Comparison of ENCODE assay signal across 14 mouse cellular contexts in the genomic region with DNA sequence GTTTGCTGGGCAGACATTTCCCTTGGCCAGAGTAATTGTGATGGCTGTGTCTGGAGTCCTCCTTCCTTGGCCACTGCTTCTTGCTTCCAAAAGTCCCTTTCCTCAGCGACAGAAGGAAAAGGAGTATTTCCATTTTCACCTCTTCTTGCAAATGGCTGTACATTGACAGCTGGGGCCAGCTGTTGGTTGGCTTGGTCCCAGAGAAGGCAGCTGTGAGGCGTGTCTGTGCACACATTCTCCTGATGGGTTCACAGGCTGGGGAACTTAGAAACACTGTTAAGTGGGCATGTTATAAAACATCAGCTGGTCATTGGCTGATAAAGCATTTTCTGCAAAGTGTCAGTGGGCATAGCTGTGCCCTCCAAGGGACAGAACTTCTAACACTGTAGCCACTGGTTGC.
DNase-seq lines count a peak whose midpoint lies in the region; ATAC-seq and TF ChIP-seq lines count a peak whose summit lies in the region.
"Had no signal": no experiment of that assay in that cellular context is flagged by ENCODE, and none has a peak within 500 bp of the region (broad histone marks: within the 10 kb centered on the region; RNA-seq: fewer than 3 reads in every experiment).

No protein-coding gene starts in this region.

- 67% methylated on average over 2 of the region's 2 CpGs for WGBS in limb, embryonic 14.5 days
- 90% methylated on average over 2 of the region's 2 CpGs for WGBS in limb, embryonic 10.5 days
- whole genome bisulfite sequencing in lung, postnatal 0 days, result 45% methylated on average over 2 of the region's 2 CpGs
- WGBS in forebrain, embryonic 12.5 days, result 83% methylated on average over 2 of the region's 2 CpGs

- TF ChIP-seq CTCF in lung, postnatal 0 days (IDR thresholded peaks at IDR 0.05), result no peak

- TF ChIP-seq EP300 in lung, postnatal 0 days (IDR thresholded peaks at IDR 0.05), result peak; percentile 55

- H3K4me2 ChIP-seq in limb, embryonic 14.5 days (replicated peaks; ENCODE audit: low read depth, low read length, severe bottlenecking), result no peak overlapping the region
- no peak overlapping the region for H3K4me2 ChIP-seq in lung, postnatal 0 days (replicated peaks; ENCODE audit: low read depth, low read length)
- no peak overlapping the region for H3K4me2 ChIP-seq in forebrain, embryonic 12.5 days
- H3K4me2 ChIP-seq: embryonic facial prominence, embryonic 12.5 days; forebrain, embryonic 13.5 days had no signal

- intact Hi-C loops in heart, postnatal 14 days (cut with DNase I), result no loop called here

- H3K9me3 ChIP-seq in limb, embryonic 14.5 days (ENCODE audit: control insufficient read depth, low read length), result no peaks in the 10 kb centered on the region
- no peaks in the 10 kb centered on the region for H3K9me3 ChIP-seq in limb, embryonic 10.5 days (replicated peaks)
- H3K9me3 ChIP-seq in lung, postnatal 0 days (ENCODE audit: low read length), result no peaks in the 10 kb centered on the region
- H3K9me3 ChIP-seq in forebrain, embryonic 12.5 days, result no peaks in the 10 kb centered on the region
- H3K9me3 ChIP-seq: embryonic facial prominence, embryonic 12.5 days; forebrain, embryonic 13.5 days; hindbrain, embryonic 10.5 days had no signal

- no peaks in the 10 kb centered on the region for H3K36me3 ChIP-seq in limb, embryonic 14.5 days (ENCODE audit: control insufficient read depth, insufficient read depth, low read length)
- H3K36me3 ChIP-seq in limb, embryonic 10.5 days, result no peaks in the 10 kb centered on the region
- no peaks in the 10 kb centered on the region for H3K36me3 ChIP-seq in lung, postnatal 0 days (ENCODE audit: insufficient read depth, low read length)
- H3K36me3 ChIP-seq in forebrain, embryonic 12.5 days (replicated peaks), result no peaks in the 10 kb centered on the region
- H3K36me3 ChIP-seq: embryonic facial prominence, embryonic 12.5 days; hindbrain, embryonic 10.5 days had no signal

- no peaks in the 10 kb centered on the region for H3K4me1 ChIP-seq in limb, embryonic 14.5 days (ENCODE audit: control insufficient read depth, insufficient read depth, low read length)
- no peaks in the 10 kb centered on the region for H3K4me1 ChIP-seq in limb, embryonic 10.5 days
- no peaks in the 10 kb centered on the region for H3K4me1 ChIP-seq in lung, postnatal 0 days (ENCODE audit: insufficient read depth, low read depth, low read length)
- H3K4me1 ChIP-seq in forebrain, embryonic 12.5 days, result peaks cover 7% of the 10 kb centered on the region; the same call in 1 of the 2 replicates
- H3K4me1 ChIP-seq: embryonic facial prominence, embryonic 12.5 days; forebrain, embryonic 13.5 days had no signal

- DNase-seq in limb, embryonic 14.5 days (ENCODE audit: low spot score), result peak; percentile 33
- DNase-seq in limb, embryonic 10.5 days (ENCODE audit: low spot score), result no peak
- peak; percentile 69 to 72 for DNase-seq in heart, postnatal 14 days
- peak; percentile 4 to 19 for DNase-seq in kidney, adult 8-10 months
- DNase-seq in lung, postnatal 0 days (ENCODE audit: low spot score), result peak; percentile 62
- DNase-seq in embryo, embryonic 10.5 days (ENCODE audit: low spot score), result no peak
- DNase-seq in adrenal gland, postnatal 25 days, result no peak
- DNase-seq: cerebellum, adult 9-10 months had no signal

- H3K9ac ChIP-seq in limb, embryonic 14.5 days (ENCODE audit: low read depth, low read length, severe bottlenecking), result no peak overlapping the region
- no peak overlapping the region for H3K9ac ChIP-seq in lung, postnatal 0 days (replicated peaks; ENCODE audit: low read depth)
- H3K9ac ChIP-seq in forebrain, embryonic 12.5 days, result no peak overlapping the region
- H3K9ac ChIP-seq: embryonic facial prominence, embryonic 12.5 days; forebrain, embryonic 13.5 days; liver, embryonic 14.5 days had no signal

- no peak for ATAC-seq in limb, embryonic 14.5 days (ENCODE audit: low FRiP score, low read depth)
- ATAC-seq in lung, postnatal 0 days, result peak; percentile 76
- ATAC-seq in forebrain, embryonic 12.5 days (ENCODE audit: low FRiP score), result no peak
- ATAC-seq: forebrain, embryonic 13.5 days had no signal

- TF ChIP-seq POLR2A in limb, embryonic 14.5 days (IDR thresholded peaks at IDR 0.05; ENCODE audit: borderline replicate concordance, extremely low read depth, insufficient read depth, insufficient read length), result no peak

- no peaks in the 10 kb centered on the region for H3K27me3 ChIP-seq in limb, embryonic 14.5 days (ENCODE audit: control insufficient read depth, insufficient read depth, low read length)
- H3K27me3 ChIP-seq in limb, embryonic 10.5 days (ENCODE audit: low read depth, poor library complexity, severe bottlenecking), result no peaks in the 10 kb centered on the region
- no peaks in the 10 kb centered on the region for H3K27me3 ChIP-seq in lung, postnatal 0 days (replicated peaks; ENCODE audit: insufficient read depth, low read length)
- no peaks in the 10 kb centered on the region for H3K27me3 ChIP-seq in forebrain, embryonic 12.5 days
- H3K27me3 ChIP-seq: CH12.LX; embryonic facial prominence, embryonic 12.5 days; forebrain, embryonic 13.5 days had no signal

- H3K4me3 ChIP-seq in limb, embryonic 14.5 days (replicated peaks; ENCODE audit: low read length), result no peak overlapping the region
- H3K4me3 ChIP-seq in limb, embryonic 10.5 days, result no peak overlapping the region
- H3K4me3 ChIP-seq in lung, postnatal 0 days (ENCODE audit: low read depth, low read length), result no peak overlapping the region
- H3K4me3 ChIP-seq in forebrain, embryonic 12.5 days (replicated peaks), result no peak overlapping the region
- H3K4me3 ChIP-seq: embryonic facial prominence, embryonic 12.5 days; forebrain, embryonic 13.5 days; hindbrain, embryonic 10.5 days had no signal

- no peak overlapping the region for H3K27ac ChIP-seq in limb, embryonic 14.5 days (replicated peaks; ENCODE audit: low read depth, low read length)
- no peak overlapping the region for H3K27ac ChIP-seq in limb, embryonic 10.5 days
- H3K27ac ChIP-seq in lung, postnatal 0 days (ENCODE audit: low read length), result no peak overlapping the region
- no peak overlapping the region for H3K27ac ChIP-seq in forebrain, embryonic 12.5 days
- H3K27ac ChIP-seq: embryonic facial prominence, embryonic 12.5 days; forebrain, embryonic 13.5 days; hindbrain, embryonic 10.5 days; liver, embryonic 14.5 days had no signal

Comparison
In these comparisons a context has a peak if more than half of its experiments do, and no peak if none do; other contexts are left out.
1. DNase-seq: peak in limb, embryonic 14.5 days (single experiment), heart, postnatal 14 days (2 of 2), kidney, adult 8-10 months (2 of 2) and lung, postnatal 0 days (single experiment); none in limb, embryonic 10.5 days (single experiment), embryo, embryonic 10.5 days (single experiment) and adrenal gland, postnatal 25 days (single experiment).